Mouse (Mus musculus): ENCODE measurements at regions not wholly inside any gene's neighbourhood (a gene's known extent, or its start where the extent isn't known, plus 50 kb on each side); places are given as distances from the start of the nearest gene placed in this dataset.

GRCm38 (mm10) chr8:96362853-96363445 is 474.6 kb upstream of the Got2 start:
- TF ChIP-seq GATA1 (IDR thresholded peaks at IDR 0.05; ENCODE audit: borderline replicate concordance, low read length) (no peak), CTCF (IDR thresholded peaks at IDR 0.05; ENCODE audit: low read depth, low read length) (no peak), POLR2AphosphoS5 (IDR thresholded peaks at IDR 0.05; ENCODE audit: insufficient replicate concordance, low read depth, low read length) (no peak), TAL1 (conservative IDR thresholded peaks at IDR 0.05; ENCODE audit: low read depth, low read length) (no peak), GATA2 (IDR thresholded peaks at IDR 0.05; ENCODE audit: borderline replicate concordance, low read depth, low read length) (no peak)
